Comparison of ENCODE assay signal across 24 mouse cellular contexts in the genomic region with DNA sequence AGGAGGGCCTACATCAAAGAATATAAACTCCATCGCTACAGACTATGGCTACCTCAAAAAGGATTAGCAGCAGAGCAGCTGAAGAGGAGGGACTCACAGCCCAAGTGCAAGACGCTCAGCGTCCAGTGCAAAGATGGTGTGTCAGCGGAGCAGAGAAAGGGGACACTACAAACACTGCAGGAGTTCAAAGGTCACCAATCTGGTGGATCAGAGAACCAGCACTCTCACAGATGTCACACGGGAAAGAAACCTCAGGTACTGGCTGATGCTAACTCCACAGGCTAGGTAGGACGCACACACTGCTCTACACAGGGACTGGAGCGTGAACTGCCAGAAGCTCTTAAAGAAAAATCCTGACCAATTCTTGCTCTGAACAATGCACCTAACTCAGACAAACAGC. TPM values are rescaled to one million over a fixed set of nuclear protein-coding genes. Genes with fewer than 3 reads are reported as not detected.
"Had no signal": no experiment of that assay in that cellular context is flagged by ENCODE, and none has a peak within 500 bp of the region (broad histone marks: within the 10 kb centered on the region; RNA-seq: fewer than 3 reads in every experiment).

No protein-coding gene starts in this region.

- H3K27me3 ChIP-seq: heart, embryonic 13.5 days; heart, embryonic 15.5 days; hindbrain, embryonic 13.5 days; hindbrain, embryonic 15.5 days; limb, embryonic 13.5 days; limb, embryonic 15.5 days had no signal

- ATAC-seq: hindbrain, postnatal 0 days; intestine, embryonic 16.5 days had no signal

- H3K9me3 ChIP-seq: heart, embryonic 13.5 days; heart, embryonic 15.5 days; hindbrain, embryonic 13.5 days; hindbrain, embryonic 15.5 days; limb, embryonic 13.5 days; limb, embryonic 15.5 days had no signal

- H3K4me1 ChIP-seq: hindbrain, embryonic 13.5 days; hindbrain, embryonic 15.5 days; limb, embryonic 13.5 days; limb, embryonic 15.5 days had no signal

- H3K9ac ChIP-seq: heart, embryonic 13.5 days; heart, embryonic 15.5 days; hindbrain, embryonic 13.5 days; hindbrain, embryonic 15.5 days; limb, embryonic 13.5 days; limb, embryonic 15.5 days; liver, embryonic 14.5 days had no signal

- DNase-seq: gastrocnemius, postnatal 14 days; gastrocnemius, postnatal 36 days; heart, adult 18-20 months; heart, postnatal 14 days; heart, postnatal 36 days; kidney, adult 11 months; kidney, adult 8-10 months; kidney, postnatal 10 days; kidney, postnatal 36 days; layer of hippocampus, adult 9-11 months; layer of hippocampus, postnatal 36 days; left cerebral cortex, postnatal 4 days had no signal

- H3K27ac ChIP-seq: heart, embryonic 13.5 days; heart, embryonic 15.5 days; hindbrain, embryonic 13.5 days; hindbrain, embryonic 15.5 days; hindbrain, postnatal 0 days; limb, embryonic 13.5 days; limb, embryonic 15.5 days; liver, embryonic 14.5 days had no signal

- H3K4me3 ChIP-seq: heart, embryonic 13.5 days; heart, embryonic 15.5 days; hindbrain, embryonic 13.5 days; hindbrain, embryonic 15.5 days; limb, embryonic 13.5 days; limb, embryonic 15.5 days had no signal

- H3K4me2 ChIP-seq: heart, embryonic 11.5 days; heart, embryonic 13.5 days; heart, embryonic 15.5 days; hindbrain, embryonic 13.5 days; hindbrain, embryonic 15.5 days; limb, embryonic 13.5 days; limb, embryonic 15.5 days; liver, embryonic 11.5 days had no signal

RNA-seq across cellular contexts. Expression of gene Qrich2, which starts 12.9 kb away (rescaled TPM):
- polyA plus RNA-seq: heart, embryonic 13.5 days; heart, embryonic 15.5 days; heart, postnatal 0 days; liver, embryonic 11.5 days had no signal
